Comparison of ENCODE assay signal across 8 mouse cellular contexts in genomic region chr3:28175997-28176967, GRCm38 (mm10).
A peak's percentile ranks its signal among the peaks of the same experiment; 100 is the strongest.
DNase-seq lines count a peak whose midpoint lies in the region; TF ChIP-seq lines count a peak whose summit lies in the region.

No protein-coding gene starts in this region.

- WGBS in kidney, adult 2 months, result 46% methylated on average over 21 of the region's 21 CpGs

- H3K27ac ChIP-seq in kidney, adult 2 months (ENCODE audit: insufficient read depth, low read depth, low read length), result no peak overlapping the region

- H3K79me2 ChIP-seq in myocyte (ENCODE audit: control insufficient read depth, insufficient read depth), result no peaks in the 10 kb centered on the region

- no peaks in the 10 kb centered on the region for H3K27me3 ChIP-seq in myocyte (ENCODE audit: control insufficient read depth, insufficient read depth, insufficient read length)
- H3K27me3 ChIP-seq in kidney, adult 2 months (replicated peaks; ENCODE audit: control insufficient read depth, insufficient read depth, low read length), result no peaks in the 10 kb centered on the region

- no peak overlapping the region for H3K4me3 ChIP-seq in myocyte
- no peak overlapping the region for H3K4me3 ChIP-seq in kidney, adult 2 months (ENCODE audit: insufficient read depth, low read depth, low read length)

- peak; percentile 10 for DNase-seq in adrenal gland, adult 2 months
- no peak for DNase-seq in adrenal gland, adult 18-20 months (ENCODE audit: low spot score in 2 of 2)
- peak; percentile 72 to 84 for DNase-seq in cerebellum, adult 18-20 months
- DNase-seq in forelimb bud, embryonic 11.5 days (ENCODE audit: low read depth, low spot score), result peak; percentile 43
- DNase-seq in layer of hippocampus, postnatal 10 days (ENCODE audit: low spot score in 2 of 2), result peak; percentile 75 to 84
- DNase-seq in yolk sac, embryonic 10.5 days (ENCODE audit: low spot score), result peak; percentile 24
- no peak for DNase-seq in kidney, adult 2 months

- no peak for TF ChIP-seq CTCF in kidney, adult 2 months (conservative IDR thresholded peaks at IDR 0.05; ENCODE audit: insufficient read depth, insufficient read length, low read depth, low read length)

- no peak for TF ChIP-seq POLR2A in myocyte (IDR thresholded peaks at IDR 0.05; ENCODE audit: insufficient read length, low read depth)
- no peak for TF ChIP-seq POLR2A in kidney, adult 2 months (IDR thresholded peaks at IDR 0.05; ENCODE audit: low read depth, low read length)

- no peaks in the 10 kb centered on the region for H3K36me3 ChIP-seq in myocyte (ENCODE audit: control insufficient read depth, insufficient read depth)
- no peaks in the 10 kb centered on the region for H3K36me3 ChIP-seq in kidney, adult 2 months (ENCODE audit: control insufficient read depth, insufficient read depth, low read length)

- peak overlapping the region; percentile 24 for H3K4me2 ChIP-seq in myocyte (ENCODE audit: low read depth)

- H3ac ChIP-seq in myocyte (ENCODE audit: control insufficient read depth, insufficient read length), result no peak overlapping the region

- H3K4me1 ChIP-seq in kidney, adult 2 months (ENCODE audit: control insufficient read depth, insufficient read depth, low read length), result peaks cover 4% of the 10 kb centered on the region; the same call in 1 of the 2 replicates

TF ChIP-seq in myocyte, 11 proteins besides CTCF, POLR2A, EP300 and RAD21:
- TF ChIP-seq SRF (IDR thresholded peaks at IDR 0.05; ENCODE audit: control insufficient read depth, insufficient read length, low read depth), result no peak
- no peak for TF ChIP-seq TCF12 (IDR thresholded peaks at IDR 0.05; ENCODE audit: insufficient read depth, poor library complexity, severe bottlenecking)
- TF ChIP-seq POLR2AphosphoS2 (IDR thresholded peaks at IDR 0.05; ENCODE audit: insufficient read length, low read depth), result no peak
- TF ChIP-seq REST (IDR thresholded peaks at IDR 0.05; ENCODE audit: insufficient read depth, insufficient read length), result no peak
- no peak for TF ChIP-seq TCF3 (IDR thresholded peaks at IDR 0.05; ENCODE audit: insufficient read length, low read depth)
- TF ChIP-seq MYOG (IDR thresholded peaks at IDR 0.05; ENCODE audit: control insufficient read depth in 1 of 3, insufficient read depth in 1 of 3, insufficient read length in 2 of 3, low read depth in 2 of 3), result no peak
- no peak for TF ChIP-seq MYOD1 (IDR thresholded peaks at IDR 0.05; ENCODE audit: control insufficient read depth in 1 of 3, insufficient read length in 2 of 3, low read depth in 2 of 3)
- no peak for TF ChIP-seq CEBPB (IDR thresholded peaks at IDR 0.05; ENCODE audit: insufficient read depth, poor library complexity, severe bottlenecking)
- no peak for TF ChIP-seq MAX (IDR thresholded peaks at IDR 0.05; ENCODE audit: low read depth)
- TF ChIP-seq E2F4 (IDR thresholded peaks at IDR 0.05; ENCODE audit: insufficient read depth), result no peak
- TF ChIP-seq USF1 (IDR thresholded peaks at IDR 0.05; ENCODE audit: low read depth), result no peak
TF ChIP-seq in myocyte: peak in this region for 0.

Comparison
In these comparisons a context has a peak if more than half of its experiments do, and no peak if none do; other contexts are left out.
1. DNase-seq: peak in adrenal gland, adult 2 months (single experiment), cerebellum, adult 18-20 months (2 of 2), forelimb bud, embryonic 11.5 days (single experiment), layer of hippocampus, postnatal 10 days (2 of 2) and yolk sac, embryonic 10.5 days (single experiment); none in adrenal gland, adult 18-20 months (0 of 2) and kidney, adult 2 months (single experiment).